Mouse (Mus musculus): ENCODE results near the gene Tbc1d22a. TPM values are rescaled to one million over a fixed set of nuclear protein-coding genes. Genes with fewer than 3 reads are reported as not detected.

Gene Tbc1d22a
- polyA plus RNA-seq, 1 experiment from 2014 or later = 8.7 TPM

- Histone ChIP-seq H3K4me1 (replicated peaks; ENCODE audit: control insufficient read depth, insufficient read depth, low read length) (peaks cover 8% of the 10 kb centered on the region), H3K4me3 (ENCODE audit: low read depth, low read length) (no peak overlapping the region), H3K27me3 (ENCODE audit: control insufficient read depth, insufficient read depth, low read length) (no peaks in the 10 kb centered on the region), H3K4me2 (ENCODE audit: low read depth, low read length, severe bottlenecking) (no peak overlapping the region), H3K9me3 (ENCODE audit: control insufficient read depth, low read length) (no peaks in the 10 kb centered on the region), H3K36me3 (ENCODE audit: control insufficient read depth, insufficient read depth, low read length) (no peaks in the 10 kb centered on the region), H3K27ac (ENCODE audit: low read depth, low read length) (no peak overlapping the region), H3K9ac (ENCODE audit: low read length) (no peak overlapping the region)
- no peak for DNase-seq (ENCODE audit: low spot score)
- 88% methylated on average over 9 of the region's 9 CpGs for WGBS
- no peak for ATAC-seq (replicated peaks; ENCODE audit: low FRiP score)
Measured at GRCm38 (mm10) chr15:86257916-86258685, 43.8 kb downstream of the Tbc1d22a start.

GRCm38 (mm10) chr15:86259233-86259632 is 45.0 kb downstream of the Tbc1d22a start:
- Histone ChIP-seq H3K27ac (ENCODE audit: low read depth, low read length) (no peak overlapping the region), H3K9me3 (ENCODE audit: control insufficient read depth, low read length) (no peaks in the 10 kb centered on the region), H3K36me3 (ENCODE audit: control insufficient read depth, insufficient read depth, low read length) (no peaks in the 10 kb centered on the region), H3K4me3 (ENCODE audit: low read depth, low read length) (no peak overlapping the region), H3K4me1 (replicated peaks; ENCODE audit: control insufficient read depth, insufficient read depth, low read length) (peaks cover 3% of the 10 kb centered on the region), H3K4me2 (ENCODE audit: low read depth, low read length, severe bottlenecking) (no peak overlapping the region), H3K9ac (ENCODE audit: low read length) (no peak overlapping the region), H3K27me3 (ENCODE audit: control insufficient read depth, insufficient read depth, low read length) (no peaks in the 10 kb centered on the region)
- WGBS = 81% methylated on average over 4 of the region's 4 CpGs
- DNase-seq (ENCODE audit: low spot score) (no peak), ATAC-seq (replicated peaks; ENCODE audit: low FRiP score) (no peak)

GRCm38 (mm10) chr15:86260111-86260510 is 45.9 kb downstream of the Tbc1d22a start:
- no peaks in the 10 kb centered on the region for H3K27me3 ChIP-seq (ENCODE audit: control insufficient read depth, insufficient read depth, low read length)

GRCm38 (mm10) chr15:86264389-86264788 is 50.1 kb downstream of the Tbc1d22a start:
- no peaks in the 10 kb centered on the region for H3K36me3 ChIP-seq (ENCODE audit: control insufficient read depth, insufficient read depth, low read length)
- no peak for DNase-seq (ENCODE audit: low spot score)
- ATAC-seq (replicated peaks; ENCODE audit: low FRiP score) = no peak

More at GRCm38 (mm10) chr15:86260111-86260510, 45.9 kb downstream of the Tbc1d22a start:
- Histone ChIP-seq H3K4me1 (replicated peaks; ENCODE audit: control insufficient read depth, insufficient read depth, low read length) (peaks cover 3% of the 10 kb centered on the region), H3K9ac (ENCODE audit: low read length) (no peak overlapping the region), H3K27ac (ENCODE audit: low read depth, low read length) (no peak overlapping the region), H3K36me3 (ENCODE audit: control insufficient read depth, insufficient read depth, low read length) (no peaks in the 10 kb centered on the region), H3K9me3 (ENCODE audit: control insufficient read depth, low read length) (no peaks in the 10 kb centered on the region), H3K4me2 (ENCODE audit: low read depth, low read length, severe bottlenecking) (no peak overlapping the region), H3K4me3 (ENCODE audit: low read depth, low read length) (no peak overlapping the region)
- DNase-seq (ENCODE audit: low spot score) (no peak), ATAC-seq (replicated peaks; ENCODE audit: low FRiP score) (no peak)
- 91% methylated on average over 4 of the region's 4 CpGs for WGBS

GRCm38 (mm10) chr15:86264803-86265202 is 50.5 kb downstream of the Tbc1d22a start:
- no peak overlapping the region for H3K27ac ChIP-seq (ENCODE audit: low read depth, low read length)
- WGBS = 61% methylated on average over 7 of the region's 7 CpGs
- H3K4me1 ChIP-seq (replicated peaks; ENCODE audit: control insufficient read depth, insufficient read depth, low read length) = peaks cover 3% of the 10 kb centered on the region; the same call in 1 of the 2 replicates
- H3K4me3 ChIP-seq (ENCODE audit: low read depth, low read length) = no peak overlapping the region
- no peak overlapping the region for H3K9ac ChIP-seq (ENCODE audit: low read length)
- no peak for ATAC-seq (replicated peaks; ENCODE audit: low FRiP score)
- H3K36me3 ChIP-seq (ENCODE audit: control insufficient read depth, insufficient read depth, low read length) = no peaks in the 10 kb centered on the region
- H3K9me3 ChIP-seq (ENCODE audit: control insufficient read depth, low read length) = no peaks in the 10 kb centered on the region
- DNase-seq (ENCODE audit: low spot score) = no peak
- H3K27me3 ChIP-seq (ENCODE audit: control insufficient read depth, insufficient read depth, low read length) = 0 out of 2 replicates have a peak, but pooled peaks cover 2% of the 10 kb centered on the region
- no peak overlapping the region for H3K4me2 ChIP-seq (ENCODE audit: low read depth, low read length, severe bottlenecking)

More at GRCm38 (mm10) chr15:86264389-86264788, 50.1 kb downstream of the Tbc1d22a start:
- Histone ChIP-seq H3K27me3 (ENCODE audit: control insufficient read depth, insufficient read depth, low read length) (0 out of 2 replicates have a peak, but pooled peaks cover 2% of the 10 kb centered on the region), H3K27ac (ENCODE audit: low read depth, low read length) (no peak overlapping the region), H3K9me3 (ENCODE audit: control insufficient read depth, low read length) (no peaks in the 10 kb centered on the region), H3K4me2 (ENCODE audit: low read depth, low read length, severe bottlenecking) (no peak overlapping the region), H3K4me1 (replicated peaks; ENCODE audit: control insufficient read depth, insufficient read depth, low read length) (peaks cover 3% of the 10 kb centered on the region; the same call in 1 of the 2 replicates), H3K9ac (ENCODE audit: low read length) (no peak overlapping the region), H3K4me3 (ENCODE audit: low read depth, low read length) (no peak overlapping the region)
- 78% methylated on average over 3 of the region's 3 CpGs for WGBS

GRCm38 (mm10) chr15:86266975-86267374 is 52.7 kb downstream of the Tbc1d22a start:
- ATAC-seq (replicated peaks; ENCODE audit: low FRiP score) = no peak
- H3K27ac ChIP-seq (ENCODE audit: low read depth, low read length) = no peak overlapping the region
- H3K27me3 ChIP-seq (ENCODE audit: control insufficient read depth, insufficient read depth, low read length) = peaks cover 5% of the 10 kb centered on the region; the same call in 1 of the 2 replicates

GRCm38 (mm10) chr15:86268526-86268925 is 54.3 kb downstream of the Tbc1d22a start:
- H3K9ac ChIP-seq (ENCODE audit: low read length) = no peak overlapping the region
- no peak overlapping the region for H3K27ac ChIP-seq (ENCODE audit: low read depth, low read length)
- H3K27me3 ChIP-seq (ENCODE audit: control insufficient read depth, insufficient read depth, low read length) = peaks cover 12% of the 10 kb centered on the region; the same call in 1 of the 2 replicates
- 87% methylated on average over 1 of the region's 1 CpGs for WGBS
- DNase-seq (ENCODE audit: low spot score) = no peak
- no peak for ATAC-seq (replicated peaks; ENCODE audit: low FRiP score)
- H3K36me3 ChIP-seq (ENCODE audit: control insufficient read depth, insufficient read depth, low read length) = no peaks in the 10 kb centered on the region
- H3K4me3 ChIP-seq (ENCODE audit: low read depth, low read length) = no peak overlapping the region
- H3K4me1 ChIP-seq (replicated peaks; ENCODE audit: control insufficient read depth, insufficient read depth, low read length) = 0 out of 2 replicates have a peak, but pooled peaks cover 2% of the 10 kb centered on the region
- no peak overlapping the region for H3K4me2 ChIP-seq (ENCODE audit: low read depth, low read length, severe bottlenecking)
- H3K9me3 ChIP-seq (ENCODE audit: control insufficient read depth, low read length) = no peaks in the 10 kb centered on the region

More at GRCm38 (mm10) chr15:86266975-86267374, 52.7 kb downstream of the Tbc1d22a start:
- Histone ChIP-seq H3K4me2 (ENCODE audit: low read depth, low read length, severe bottlenecking) (no peak overlapping the region), H3K4me1 (replicated peaks; ENCODE audit: control insufficient read depth, insufficient read depth, low read length) (0 out of 2 replicates have a peak, but pooled peaks cover 3% of the 10 kb centered on the region), H3K9ac (ENCODE audit: low read length) (no peak overlapping the region), H3K9me3 (ENCODE audit: control insufficient read depth, low read length) (no peaks in the 10 kb centered on the region), H3K36me3 (ENCODE audit: control insufficient read depth, insufficient read depth, low read length) (no peaks in the 10 kb centered on the region), H3K4me3 (ENCODE audit: low read depth, low read length) (no peak overlapping the region)
- WGBS = 77% methylated on average over 4 of the region's 4 CpGs
- DNase-seq (ENCODE audit: low spot score) = no peak

GRCm38 (mm10) chr15:86275754-86276153 is 61.5 kb downstream of the Tbc1d22a start:
- Histone ChIP-seq H3K4me1 (replicated peaks; ENCODE audit: control insufficient read depth, insufficient read depth, low read length) (peaks cover 34% of the 10 kb centered on the region), H3K9ac (ENCODE audit: low read length) (no peak overlapping the region), H3K27ac (ENCODE audit: low read depth, low read length) (no peak overlapping the region), H3K4me2 (ENCODE audit: low read depth, low read length, severe bottlenecking) (no peak overlapping the region), H3K4me3 (ENCODE audit: low read depth, low read length) (no peak overlapping the region), H3K9me3 (ENCODE audit: control insufficient read depth, low read length) (no peaks in the 10 kb centered on the region), H3K36me3 (ENCODE audit: control insufficient read depth, insufficient read depth, low read length) (no peaks in the 10 kb centered on the region), H3K27me3 (ENCODE audit: control insufficient read depth, insufficient read depth, low read length) (peaks cover 33% of the 10 kb centered on the region)
- no peak for DNase-seq (ENCODE audit: low spot score)
- no peak for ATAC-seq (replicated peaks; ENCODE audit: low FRiP score)
- 82% methylated on average over 7 of the region's 7 CpGs for WGBS

Data from forebrain, embryonic 11.5 days (tissue).